Mouse (Mus musculus) lung, postnatal 0 days (tissue): ENCODE measurements around the gene Ppp2r5d.

Experiments used
- CTCF ChIP-seq: IDR thresholded peaks from 2 replicates; pipeline ENCODE4 v1.5.1; 2016; ENCODE audit warnings: antibody characterized with exemption, mild to moderate bottlenecking
- EP300 ChIP-seq: IDR thresholded peaks from 2 replicates; pipeline ENCODE4 v1.6.1; 2016; ENCODE audit warnings: antibody characterized with exemption, mild to moderate bottlenecking, control low read depth

DNA sequence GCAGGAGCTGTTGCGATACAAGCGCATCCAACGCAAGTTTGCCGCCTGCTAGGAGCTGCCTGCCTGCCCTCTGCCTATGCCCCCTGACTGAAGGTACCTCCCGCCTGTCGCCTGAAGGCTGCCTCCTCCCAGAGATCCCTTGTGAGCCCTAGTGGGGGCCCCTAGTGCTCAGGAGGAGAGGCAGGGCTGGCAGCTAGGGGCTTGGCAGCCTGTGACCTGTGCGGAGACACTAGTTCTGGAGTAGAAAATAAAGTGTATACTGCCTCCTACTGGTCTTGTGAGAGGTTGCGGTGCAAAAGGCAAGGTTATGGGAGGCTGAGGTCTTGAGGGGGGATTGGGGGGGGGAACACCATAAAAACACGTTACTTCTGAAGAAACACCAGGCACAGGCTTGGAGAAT, 20.4 kb upstream of the Ppp2r5d start:
- TF ChIP-seq CTCF (peak; percentile 74), EP300 (no peak)
